Mouse (Mus musculus): Measurements from ENCODE around the gene Gcg. TPM values are rescaled to one million over a fixed set of nuclear protein-coding genes. Genes with fewer than 3 reads are reported as not detected.

The Gcg gene
- total RNA-seq, 2 experiments from 2014 or later = not detected

DNA sequence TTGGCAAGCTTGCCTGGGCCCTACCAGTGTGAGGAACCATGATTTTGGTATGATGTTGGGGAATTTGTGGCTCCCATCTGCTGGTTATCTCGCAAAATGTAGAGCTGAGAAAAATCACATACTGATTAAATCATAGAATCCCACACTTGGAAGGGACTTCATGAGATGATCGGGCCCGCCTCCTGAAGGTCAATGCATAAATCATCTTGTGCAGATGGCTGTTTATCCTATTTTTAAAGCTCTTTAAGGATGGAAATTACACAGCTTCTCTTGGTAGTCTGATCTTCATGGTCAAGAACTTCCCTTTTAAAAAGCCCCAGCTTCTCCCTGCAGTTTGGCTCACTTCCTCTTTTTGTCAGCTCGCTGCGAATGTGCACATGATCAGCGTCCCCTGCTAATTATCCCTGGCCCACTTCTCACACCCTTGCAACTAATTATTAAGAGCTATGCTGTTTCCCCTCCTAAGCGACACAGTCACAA lies 23.2 kb downstream of the Gcg start:
- peak in 1 of 2 experiments; percentile 31 for DNase-seq (ENCODE audit: low spot score in 2 of 2)

DNA sequence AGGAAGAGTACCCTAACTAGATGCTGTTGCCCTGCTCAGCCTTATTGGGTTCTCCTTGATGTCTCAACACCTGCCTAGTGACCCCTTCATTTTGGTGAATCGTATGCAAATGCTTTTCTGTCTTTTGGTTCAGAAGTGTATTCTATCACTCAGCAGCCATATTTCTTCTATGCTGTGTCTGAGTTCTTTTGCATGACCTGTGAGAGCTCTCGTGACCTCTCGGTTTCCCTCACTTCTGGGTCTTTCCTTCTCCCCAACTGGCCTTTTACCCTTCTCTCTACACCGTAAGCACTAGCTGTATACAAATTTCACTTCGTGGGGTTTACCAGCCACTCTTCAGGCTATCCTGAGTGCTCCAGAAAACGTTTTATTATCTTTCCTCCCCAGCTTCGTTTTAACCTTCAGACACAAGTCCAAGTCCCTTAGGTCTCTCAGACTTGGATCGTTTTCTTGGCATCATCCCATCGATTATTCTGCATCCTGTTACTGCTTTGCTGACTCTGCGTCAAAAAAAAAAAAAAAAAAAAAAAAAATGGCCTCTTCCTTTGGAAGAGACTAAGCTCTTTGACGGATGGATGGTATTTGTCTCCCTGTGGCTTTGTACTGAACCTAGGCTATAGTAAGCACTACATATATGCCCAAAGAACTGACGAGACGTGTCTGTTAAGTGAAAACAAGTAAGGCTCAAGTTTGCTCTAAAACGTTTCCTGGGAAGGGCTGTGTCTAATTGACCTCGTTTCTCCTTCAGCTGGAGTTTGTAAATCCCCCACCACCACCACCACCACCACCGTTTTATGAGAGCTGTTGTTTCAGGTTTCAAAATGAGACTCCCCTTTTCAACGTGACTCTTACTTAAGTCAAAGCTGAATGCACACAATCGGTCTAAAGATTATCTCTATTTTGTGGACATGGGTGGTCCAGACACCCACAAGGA lies 23.9 kb downstream of the Gcg start:
- no peak for DNase-seq (ENCODE audit: low spot score in 2 of 2)

DNA sequence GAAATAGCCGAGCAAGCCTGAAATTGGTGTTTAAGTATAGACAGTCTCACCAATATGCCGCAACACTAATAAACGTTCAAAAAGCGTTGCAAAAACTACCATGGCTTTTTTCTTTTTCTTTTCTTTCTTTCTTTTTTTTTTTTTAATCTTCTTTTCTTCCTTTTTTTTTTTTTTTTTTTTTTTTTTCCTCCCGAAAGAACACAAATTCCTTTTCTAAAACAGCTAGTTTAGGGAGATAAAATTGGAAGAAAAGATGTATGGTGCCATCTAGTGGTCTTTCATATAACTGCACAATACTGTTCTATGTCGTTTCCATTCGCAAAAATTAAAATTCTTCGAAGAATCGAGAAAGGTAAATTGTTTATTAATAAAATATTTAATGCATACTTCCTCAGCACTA lies 25.4 kb downstream of the Gcg start:
- DNase-seq (ENCODE audit: low spot score in 2 of 2) = peak in 1 of 2 experiments; percentile 38

DNA sequence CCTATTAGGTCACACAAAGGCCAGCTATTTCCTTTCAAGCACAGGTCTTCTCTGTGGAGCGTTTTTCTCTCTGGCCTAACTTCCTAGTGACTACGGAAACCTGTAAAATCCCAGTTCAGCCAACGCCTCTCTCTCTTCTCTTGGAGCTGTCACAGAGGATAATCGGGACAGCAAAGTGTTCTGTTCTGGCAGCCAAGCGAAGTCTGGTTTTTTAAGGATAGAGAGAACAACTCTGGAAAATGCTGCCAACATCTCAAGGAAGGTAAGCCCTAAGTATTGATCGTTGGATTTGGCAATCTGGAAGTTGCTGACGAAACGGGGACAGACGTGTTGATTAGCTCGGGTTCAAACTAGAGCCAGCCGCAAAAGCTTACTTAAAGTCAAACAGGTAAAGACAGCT lies 28.5 kb downstream of the Gcg start:
- no peak for DNase-seq (ENCODE audit: low spot score in 2 of 2)

DNA sequence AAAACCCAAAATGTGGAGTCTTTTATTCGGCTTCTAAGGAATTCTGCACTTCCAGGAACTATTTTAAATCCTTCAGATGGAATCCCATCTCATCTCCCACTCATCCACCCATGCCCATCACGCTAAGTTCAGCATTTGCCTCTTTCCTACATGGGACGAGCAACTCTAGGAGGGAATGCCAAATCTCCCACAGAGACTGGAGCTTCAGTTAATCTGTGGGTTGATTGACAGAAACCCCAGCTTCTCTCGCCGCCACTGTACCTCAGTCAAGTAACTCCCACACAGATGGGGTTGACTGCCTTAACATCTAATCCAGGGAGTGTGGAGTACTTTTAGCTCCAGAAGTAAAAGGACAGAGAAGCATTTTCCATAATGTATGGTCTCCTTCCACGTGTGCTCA lies 29.4 kb downstream of the Gcg start:
- DNase-seq (ENCODE audit: low spot score in 2 of 2) = peak in 1 of 2 experiments; percentile 33

DNA sequence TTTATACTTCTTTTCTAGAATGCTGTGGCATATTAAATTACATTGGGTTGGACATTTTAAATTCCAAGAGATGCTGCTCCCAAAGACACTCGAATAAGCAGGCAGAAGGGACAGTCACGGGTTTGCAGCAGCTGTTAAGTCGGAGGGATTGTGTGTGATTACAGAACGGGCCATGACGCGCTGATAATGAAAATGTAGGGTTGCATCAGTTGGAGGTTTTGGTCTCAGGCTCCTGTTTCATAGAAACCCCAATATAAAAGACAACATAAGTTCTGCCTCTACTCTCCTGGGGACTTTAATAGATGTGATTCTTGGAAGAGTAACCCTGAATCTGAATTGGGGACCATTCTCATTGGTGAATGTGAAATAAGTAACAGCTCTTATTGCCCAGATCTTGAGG lies 33.1 kb downstream of the Gcg start:
- DNase-seq (ENCODE audit: low spot score in 2 of 2) = no peak

DNA sequence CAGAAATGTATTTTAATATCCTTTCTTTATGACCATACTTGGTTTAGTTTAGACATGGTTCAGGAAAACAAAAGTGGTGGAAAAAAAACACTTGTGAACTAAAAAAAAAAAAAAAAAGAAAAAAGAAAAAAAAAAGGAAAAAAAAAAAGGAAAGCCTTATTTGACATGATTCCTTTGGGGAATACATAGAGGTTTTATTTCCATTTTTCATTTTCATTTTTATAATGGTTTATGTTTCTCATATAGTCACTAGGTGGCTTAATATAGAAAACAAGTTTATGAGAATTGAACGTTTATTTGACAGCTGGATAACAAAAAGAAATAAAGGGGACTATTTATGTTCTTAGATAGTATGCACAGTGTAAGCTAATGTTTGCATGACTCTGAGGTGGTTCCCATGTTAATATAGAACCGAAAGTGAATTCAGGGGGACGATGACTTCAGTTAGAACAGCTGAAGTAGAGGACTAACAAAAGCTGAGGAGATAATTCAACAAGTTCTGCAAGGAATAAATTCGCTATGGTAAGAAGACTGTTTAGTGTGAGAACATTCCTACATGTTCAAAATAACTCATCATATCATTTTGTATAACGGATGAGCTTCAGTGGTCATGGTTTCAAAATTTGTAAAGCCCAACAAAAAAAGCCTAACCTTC lies 33.6 kb downstream of the Gcg start:
- DNase-seq (ENCODE audit: low spot score in 2 of 2) = no peak

DNA sequence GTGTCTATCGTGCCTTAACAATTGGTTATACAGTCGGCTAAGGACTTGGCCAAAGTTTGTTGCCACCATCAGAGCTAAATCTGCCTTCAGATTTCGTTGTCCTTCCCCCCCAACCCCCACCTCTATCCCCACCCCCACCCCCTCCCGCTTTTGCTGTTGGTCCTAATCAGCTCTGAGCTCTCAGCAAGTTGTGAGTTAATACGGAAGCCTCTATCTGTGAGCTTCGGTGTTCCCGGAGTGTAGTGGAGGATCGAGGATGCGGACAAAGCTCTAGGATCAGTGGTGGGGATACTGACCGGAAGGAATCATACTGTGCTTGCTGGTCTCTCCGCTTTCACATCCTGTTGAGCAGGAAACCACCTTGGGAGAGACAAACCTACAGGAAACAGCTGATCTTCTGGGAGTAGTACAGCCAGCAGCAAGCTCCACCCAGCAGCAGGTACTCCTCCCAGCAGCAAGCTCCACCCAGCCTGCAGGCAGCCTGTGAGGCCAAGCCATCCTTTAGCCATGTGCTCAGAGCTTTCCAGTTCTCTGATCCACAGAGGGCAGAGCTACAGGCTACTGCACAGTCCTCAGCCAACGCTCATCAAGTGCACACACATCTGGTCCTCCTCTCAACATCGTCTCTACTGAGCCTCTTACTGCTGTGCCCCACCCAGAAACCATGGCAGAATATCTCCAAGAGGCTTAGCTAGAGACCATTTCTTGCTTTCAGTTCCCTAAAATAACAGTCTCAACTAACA lies 42.5 kb downstream of the Gcg start:
- no peak for DNase-seq (ENCODE audit: low spot score in 2 of 2)

DNA sequence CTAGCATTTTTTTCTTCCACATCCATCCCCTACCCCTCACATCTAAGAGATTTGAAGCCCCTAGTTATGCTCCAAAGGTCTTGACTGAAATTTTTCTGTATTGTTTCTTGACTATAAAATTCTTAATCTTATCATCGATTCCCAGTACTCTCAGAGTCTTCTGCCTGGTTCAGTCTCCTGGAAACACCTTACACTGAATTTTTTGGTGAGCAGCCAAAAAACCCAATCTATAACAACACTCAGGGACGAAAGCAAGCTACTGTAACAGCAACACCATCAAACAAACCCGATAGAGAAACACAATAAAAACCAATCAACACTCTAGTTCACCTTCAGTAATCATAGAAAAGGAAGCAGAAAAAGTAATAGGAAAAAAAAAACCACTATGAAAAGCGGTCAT lies 43.4 kb downstream of the Gcg start:
- DNase-seq (ENCODE audit: low spot score in 2 of 2) = no peak

DNA sequence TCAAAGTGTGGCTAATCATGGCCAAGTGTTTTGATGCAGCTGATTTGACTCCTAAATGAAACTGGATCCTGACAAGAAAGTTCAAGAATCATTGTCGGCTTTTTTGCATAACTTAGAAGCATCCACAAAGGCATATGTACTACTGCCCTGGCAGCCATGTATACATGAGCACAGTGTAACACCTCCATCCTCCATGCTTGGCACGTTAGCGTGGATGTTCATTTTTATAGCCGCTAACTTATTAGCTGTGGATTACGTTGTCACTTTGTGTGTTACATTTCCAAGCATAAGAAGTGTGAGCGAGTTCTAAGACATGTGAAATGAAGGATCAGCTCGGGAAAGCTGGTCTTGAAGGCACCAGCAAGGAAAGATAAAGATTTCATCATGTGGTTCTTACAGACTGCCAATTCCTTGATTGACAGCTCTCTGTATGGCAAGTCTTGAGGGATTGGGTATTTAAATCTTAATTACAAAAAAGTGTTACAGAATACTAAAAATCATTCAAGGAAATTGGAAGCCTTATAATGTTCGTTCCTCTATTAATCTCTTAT lies 52.1 kb downstream of the Gcg start:
- no peak for DNase-seq (ENCODE audit: low spot score in 2 of 2)

DNA sequence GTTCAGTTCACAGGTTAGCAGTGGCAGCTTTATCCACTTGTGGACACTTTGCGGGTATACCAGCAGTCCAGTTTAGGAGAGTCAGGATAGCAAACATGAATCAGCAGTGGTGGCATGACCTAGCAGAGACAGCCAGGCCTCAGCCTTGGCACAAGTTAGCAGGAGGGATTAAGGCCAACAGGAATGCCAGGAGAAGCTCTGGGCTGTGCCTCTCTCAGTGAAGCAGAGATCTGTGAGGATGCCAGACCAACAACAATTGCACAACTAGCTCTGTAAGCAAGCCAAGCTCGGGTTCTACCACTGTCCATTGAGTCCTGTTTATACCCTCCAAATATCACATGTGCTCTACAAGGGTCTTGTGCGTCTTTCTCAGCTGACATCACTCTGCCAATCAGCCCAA lies 57.5 kb downstream of the Gcg start:
- DNase-seq (ENCODE audit: low spot score in 2 of 2) = no peak

Other genes with a start within 250 kb of the Gcg start
- gene Dpp4, start 71.4 kb downstream of the Gcg start, total RNA-seq (2021) = 1 to 10 TPM in 1 of 2 experiments, under 1 TPM in 1; 0.58 to 1.4 TPM
- gene Fap, start 90.4 kb upstream of the Gcg start, total RNA-seq (2021) = under 1 TPM; 0.30 to 0.52 TPM
- 1 to 10 TPM; 2.4 to 2.9 TPM for gene Ifih1, start 162.6 kb upstream of the Gcg start, total RNA-seq (2021)
- 10 to 100 TPM; 11.4 to 13.2 TPM for gene Gca, start 180.6 kb upstream of the Gcg start, total RNA-seq (2021)